16 mouse cellular contexts compared by ENCODE assay signal in genomic region chr19:10189022-10189421, GRCm38 (mm10). TPM values are rescaled to one million over a fixed set of nuclear protein-coding genes. Genes with fewer than 3 reads are reported as not detected.
DNase-seq lines count a peak whose midpoint lies in the region; ATAC-seq and TF ChIP-seq lines count a peak whose summit lies in the region.
"Had no signal": no experiment of that assay in that cellular context is flagged by ENCODE, and none has a peak within 500 bp of the region (broad histone marks: within the 10 kb centered on the region; RNA-seq: fewer than 3 reads in every experiment).

No protein-coding gene starts in this region.

- no peak for ATAC-seq in hindbrain, embryonic 15.5 days (ENCODE audit: low FRiP score, low read depth)
- ATAC-seq in forebrain, embryonic 16.5 days = no peak

- H3K9me3 ChIP-seq in hindbrain, embryonic 15.5 days = no peaks in the 10 kb centered on the region
- no peaks in the 10 kb centered on the region for H3K9me3 ChIP-seq in hindbrain, embryonic 10.5 days
- H3K9me3 ChIP-seq in forebrain, embryonic 16.5 days (ENCODE audit: control insufficient read depth, low read length) = no peaks in the 10 kb centered on the region
- H3K9me3 ChIP-seq: heart, embryonic 15.5 days; limb, embryonic 15.5 days; neural tube, embryonic 12.5 days; stomach, embryonic 15.5 days had no signal

- H3K4me1 ChIP-seq in hindbrain, embryonic 15.5 days (replicated peaks) = peaks cover 51% of the 10 kb centered on the region
- peaks cover 31% of the 10 kb centered on the region for H3K4me1 ChIP-seq in hindbrain, embryonic 10.5 days (replicated peaks)
- peaks cover 5% of the 10 kb centered on the region; the same call in 1 of the 2 replicates for H3K4me1 ChIP-seq in cortical plate, adult 2 months (ENCODE audit: control insufficient read depth, insufficient read depth, low read length)
- peaks cover 47% of the 10 kb centered on the region for H3K4me1 ChIP-seq in forebrain, embryonic 16.5 days (replicated peaks; ENCODE audit: control insufficient read depth, insufficient read depth, low read length)

- no peak overlapping the region for H3K9ac ChIP-seq in hindbrain, embryonic 15.5 days
- H3K9ac ChIP-seq in forebrain, embryonic 16.5 days (replicated peaks; ENCODE audit: low read depth, low read length) = no peak overlapping the region
- H3K9ac ChIP-seq: heart, embryonic 15.5 days; limb, embryonic 15.5 days; lung, embryonic 14.5 days; neural tube, embryonic 12.5 days; stomach, embryonic 15.5 days had no signal

- no peak for TF ChIP-seq CTCF in layer of hippocampus, adult 2 months (conservative IDR thresholded peaks at IDR 0.05)
- no peak for TF ChIP-seq CTCF in cortical plate, adult 2 months (IDR thresholded peaks at IDR 0.05; ENCODE audit: extremely low read depth, insufficient read depth, low read length)

- no peak overlapping the region for H3K4me3 ChIP-seq in hindbrain, embryonic 15.5 days
- H3K4me3 ChIP-seq in hindbrain, embryonic 10.5 days = no peak overlapping the region
- H3K4me3 ChIP-seq in layer of hippocampus, adult 2 months = no peak overlapping the region
- H3K4me3 ChIP-seq in cortical plate, adult 2 months (ENCODE audit: insufficient read depth, low read length) = no peak overlapping the region
- H3K4me3 ChIP-seq in forebrain, embryonic 16.5 days (replicated peaks; ENCODE audit: low read length) = no peak overlapping the region
- H3K4me3 ChIP-seq: heart, embryonic 15.5 days; limb, embryonic 15.5 days; neural tube, embryonic 12.5 days; stomach, embryonic 15.5 days had no signal

- H3K27ac ChIP-seq in hindbrain, embryonic 15.5 days (replicated peaks) = peak overlapping the region; percentile 67
- H3K27ac ChIP-seq in hindbrain, embryonic 10.5 days = no peak overlapping the region
- H3K27ac ChIP-seq in layer of hippocampus, adult 2 months = peak overlapping the region; percentile 86
- H3K27ac ChIP-seq in cortical plate, adult 2 months (ENCODE audit: insufficient read depth, low read length) = peak overlapping the region; percentile 0; the same call in 1 of the 2 replicates
- peak overlapping the region; percentile 70 for H3K27ac ChIP-seq in forebrain, embryonic 16.5 days (ENCODE audit: low read length)
- H3K27ac ChIP-seq: heart, embryonic 15.5 days; kidney, postnatal 0 days; neural tube, embryonic 12.5 days had no signal

- H3K36me3 ChIP-seq in hindbrain, embryonic 15.5 days = peaks cover 82% of the 10 kb centered on the region
- H3K36me3 ChIP-seq in hindbrain, embryonic 10.5 days = peaks cover 97% of the 10 kb centered on the region
- peaks cover 33% of the 10 kb centered on the region for H3K36me3 ChIP-seq in forebrain, embryonic 16.5 days (ENCODE audit: control insufficient read depth, insufficient read depth)

- no peak for DNase-seq in hindbrain, embryonic 10.5 days (ENCODE audit: low spot score)
- no peak for DNase-seq in layer of hippocampus, adult 2 months (ENCODE audit: low spot score in 2 of 2)
- no peak for DNase-seq in layer of hippocampus, adult 8-10 months (ENCODE audit: low spot score in 2 of 2)
- DNase-seq in layer of hippocampus, postnatal 10 days (ENCODE audit: low spot score in 2 of 2) = no peak
- DNase-seq: lung, embryonic 14.5 days; thymus, adult 2 months had no signal

- H3K27me3 ChIP-seq in hindbrain, embryonic 15.5 days = no peaks in the 10 kb centered on the region
- H3K27me3 ChIP-seq in hindbrain, embryonic 10.5 days (ENCODE audit: insufficient read depth, poor library complexity, severe bottlenecking) = no peaks in the 10 kb centered on the region
- no peaks in the 10 kb centered on the region for H3K27me3 ChIP-seq in forebrain, embryonic 16.5 days (replicated peaks; ENCODE audit: control insufficient read depth, insufficient read depth, low read length)
- H3K27me3 ChIP-seq: heart, embryonic 15.5 days; limb, embryonic 15.5 days; neural tube, embryonic 12.5 days; stomach, embryonic 15.5 days had no signal

- TF ChIP-seq POLR2A in cortical plate, adult 2 months (IDR thresholded peaks at IDR 0.05; ENCODE audit: extremely low read depth, insufficient read depth, low read length) = no peak

- H3K4me2 ChIP-seq in hindbrain, embryonic 15.5 days = no peak overlapping the region
- no peak overlapping the region for H3K4me2 ChIP-seq in forebrain, embryonic 16.5 days (ENCODE audit: low read length)
- H3K4me2 ChIP-seq: heart, embryonic 15.5 days; limb, embryonic 15.5 days; lung, embryonic 14.5 days; neural tube, embryonic 12.5 days; stomach, embryonic 15.5 days had no signal

- WGBS in hindbrain, embryonic 15.5 days = 91% methylated on average over 6 of the region's 6 CpGs
- WGBS in hindbrain, embryonic 10.5 days = 93% methylated on average over 6 of the region's 6 CpGs
- WGBS in forebrain, embryonic 16.5 days = 90% methylated on average over 6 of the region's 6 CpGs

RNA-seq across cellular contexts. Expression of gene Fads1, which starts 6.3 kb away (rescaled TPM):
- polyA plus RNA-seq in hindbrain, embryonic 15.5 days (2015; fragmentation: Nextera tagmentation; extraction: Ambion mirVana) = 155 and 160 TPM in 2 replicates
- 162 and 170 TPM in 2 replicates for polyA plus RNA-seq in hindbrain, embryonic 10.5 days (2016; fragmentation: Nextera tagmentation; extraction: Ambion mirVana)
- total RNA-seq in layer of hippocampus, adult 2 months (2021) = 100 to 1,000 TPM; 191 to 198 TPM
- 100 to 1,000 TPM; 188 to 213 (median 199) TPM for total RNA-seq in layer of hippocampus, adult 8-10 months (2022)
- polyA plus RNA-seq in cortical plate, adult 2 months (2012; rRNA removed) = 195 and 212 TPM in 2 replicates
- polyA plus RNA-seq in forebrain, embryonic 16.5 days (2015; fragmentation: Nextera tagmentation; extraction: Ambion mirVana) = 171 and 179 TPM in 2 replicates
- 100 to 1,000 TPM; 180 to 185 TPM for total RNA-seq in layer of hippocampus, postnatal 10 days (2021)

RNA-seq across cellular contexts. Expression of gene Tmem258, which starts 14.8 kb away (rescaled TPM):
- 330 and 360 TPM in 2 replicates for polyA plus RNA-seq in hindbrain, embryonic 15.5 days (2015; fragmentation: Nextera tagmentation; extraction: Ambion mirVana)
- polyA plus RNA-seq in hindbrain, embryonic 10.5 days (2016; fragmentation: Nextera tagmentation; extraction: Ambion mirVana) = 387 and 389 TPM in 2 replicates
- 10 to 100 TPM; 74.0 to 79.7 TPM for total RNA-seq in layer of hippocampus, adult 2 months (2021)
- 10 to 100 TPM; 73.3 to 92.9 (median 81.3) TPM for total RNA-seq in layer of hippocampus, adult 8-10 months (2022)
- 51.0 and 60.1 TPM in 2 replicates for polyA plus RNA-seq in cortical plate, adult 2 months (2012; rRNA removed)
- polyA plus RNA-seq in forebrain, embryonic 16.5 days (2015; fragmentation: Nextera tagmentation; extraction: Ambion mirVana) = 324 and 352 TPM in 2 replicates
- 100 to 1,000 TPM in 1 of 2 experiments, 10 to 100 TPM in 1; 90.7 to 113 TPM for total RNA-seq in layer of hippocampus, postnatal 10 days (2021)

RNA-seq across cellular contexts. Expression of gene Fen1, which starts 14.9 kb away (rescaled TPM):
- 28.0 and 28.2 TPM in 2 replicates for polyA plus RNA-seq in hindbrain, embryonic 15.5 days (2015; fragmentation: Nextera tagmentation; extraction: Ambion mirVana)
- 135 and 181 TPM in 2 replicates for polyA plus RNA-seq in hindbrain, embryonic 10.5 days (2016; fragmentation: Nextera tagmentation; extraction: Ambion mirVana)
- total RNA-seq in layer of hippocampus, adult 2 months (2021) = 10 to 100 TPM in 1 of 2 experiments, 1 to 10 TPM in 1; 9.6 to 12.2 TPM
- total RNA-seq in layer of hippocampus, adult 8-10 months (2022) = 10 to 100 TPM in 2 of 4 experiments, 1 to 10 TPM in 2; 8.9 to 12.2 (median 9.9) TPM
- 12.1 and 12.5 TPM in 2 replicates for polyA plus RNA-seq in cortical plate, adult 2 months (2012; rRNA removed)
- polyA plus RNA-seq in forebrain, embryonic 16.5 days (2015; fragmentation: Nextera tagmentation; extraction: Ambion mirVana) = 47.4 and 48.9 TPM in 2 replicates
- 10 to 100 TPM; 10.4 to 12.5 TPM for total RNA-seq in layer of hippocampus, postnatal 10 days (2021)

RNA-seq across cellular contexts. Expression of gene Myrf, which starts 51.5 kb away (rescaled TPM):
- polyA plus RNA-seq in hindbrain, embryonic 15.5 days (2015; fragmentation: Nextera tagmentation; extraction: Ambion mirVana) = 0.76 and 0.92 TPM in 2 replicates
- polyA plus RNA-seq in hindbrain, embryonic 10.5 days (2016; fragmentation: Nextera tagmentation; extraction: Ambion mirVana) = 2.1 and 2.7 TPM in 2 replicates
- 10 to 100 TPM; 27.0 to 27.8 TPM for total RNA-seq in layer of hippocampus, adult 2 months (2021)
- total RNA-seq in layer of hippocampus, adult 8-10 months (2022) = 10 to 100 TPM; 31.6 to 37.2 (median 36.7) TPM
- polyA plus RNA-seq in cortical plate, adult 2 months (2012; rRNA removed) = 21.0 and 26.4 TPM in 2 replicates
- 0.29 and 0.30 TPM in 2 replicates for polyA plus RNA-seq in forebrain, embryonic 16.5 days (2015; fragmentation: Nextera tagmentation; extraction: Ambion mirVana)
- total RNA-seq in layer of hippocampus, postnatal 10 days (2021) = 1 to 10 TPM; 8.0 to 9.5 TPM
- total RNA-seq: gastrocnemius, adult 8-10 months; hematopoietic stem cell, adult 5-6 weeks had no signal
